Mouse (Mus musculus) thymus, adult 2 months (tissue): ENCODE measurements around the gene Pigt.

Source experiments
- CTCF ChIP-seq: fragments of 200-500 bp; IDR thresholded peaks from 2 replicates; pipeline ENCODE4 v1.5.1; 2012; ENCODE audit warnings: mild to moderate bottlenecking, control low read depth, low read length, moderate library complexity, borderline replicate concordance; ENCODE audit not compliant: control insufficient read depth, poor library complexity, insufficient read depth; ENCODE audit errors: extremely low read depth
- POLR2A ChIP-seq: fragments of 200-500 bp; IDR thresholded peaks from 2 replicates; pipeline ENCODE4 v1.6.1; 2012; ENCODE audit warnings: mild to moderate bottlenecking, low read length, control low read depth, moderate library complexity; ENCODE audit not compliant: control insufficient read depth, poor library complexity, insufficient read depth; ENCODE audit errors: extremely low read depth

- TF ChIP-seq CTCF: no peak
- TF ChIP-seq POLR2A: no peak
These were observed 460 bp downstream of the Pigt start for GRCm38 (mm10) chr2:164497691-164498268.
